Mouse (Mus musculus): ENCODE results near the gene Ttc29. TPM values are rescaled to one million over a fixed set of nuclear protein-coding genes. Genes with fewer than 3 reads are reported as not detected.

Ttc29 gene
- not detected in 2 replicates for polyA plus RNA-seq (2016; fragmentation: Nextera tagmentation; extraction: Ambion mirVana)

- H3K4me1 ChIP-seq = peaks cover 8% of the 10 kb centered on the region; the same call in 1 of the 2 replicates
- no peaks in the 10 kb centered on the region for H3K9me3 ChIP-seq
- peak within 1 kb of the TSS; percentile 33 for H3K4me2 ChIP-seq (replicated peaks)
- no peaks in the 10 kb centered on the region for H3K27me3 ChIP-seq
- no peaks in the 10 kb centered on the region for H3K36me3 ChIP-seq
- ATAC-seq (ENCODE audit: insufficient number of reproducible peaks, insufficient read depth, low FRiP score, low TSS enrichment) = peak; percentile 84; the same call in 1 of the 2 replicates
- H3K27ac ChIP-seq = no peak within 1 kb of the TSS
- no peak within 1 kb of the TSS for H3K4me3 ChIP-seq
- under 1% methylated on average over 11 of the region's 11 CpGs for WGBS
- no peak within 1 kb of the TSS for H3K9ac ChIP-seq
Measured at GRCm38 (mm10) chr8:78213074-78213473, at the start of gene Ttc29. Ttc29 (plus strand) TSS chr8:78213297.

- no peaks in the 10 kb centered on the region for H3K27me3 ChIP-seq
- no peak for ATAC-seq (ENCODE audit: insufficient number of reproducible peaks, insufficient read depth, low FRiP score, low TSS enrichment)
- no peaks in the 10 kb centered on the region for H3K9me3 ChIP-seq
- H3K4me3 ChIP-seq = no peak overlapping the region
- no peak overlapping the region for H3K4me2 ChIP-seq (replicated peaks)
- H3K4me1 ChIP-seq = no peaks in the 10 kb centered on the region
- no peak overlapping the region for H3K9ac ChIP-seq
- 94% methylated on average over 1 of the region's 1 CpGs for WGBS
- H3K36me3 ChIP-seq = no peaks in the 10 kb centered on the region
- no peak overlapping the region for H3K27ac ChIP-seq
Measured at GRCm38 (mm10) chr8:78171351-78171750, 41.7 kb upstream of the Ttc29 start.

GRCm38 (mm10) chr8:78182654-78183053 lies 30.4 kb upstream of the Ttc29 start:
- H3K9ac ChIP-seq = no peak overlapping the region
- WGBS = 77% methylated on average over 7 of the region's 7 CpGs
- no peaks in the 10 kb centered on the region for H3K9me3 ChIP-seq
- no peak overlapping the region for H3K27ac ChIP-seq
- H3K4me2 ChIP-seq (replicated peaks) = no peak overlapping the region
- no peaks in the 10 kb centered on the region for H3K4me1 ChIP-seq
- ATAC-seq (ENCODE audit: insufficient number of reproducible peaks, insufficient read depth, low FRiP score, low TSS enrichment) = no peak
- H3K36me3 ChIP-seq = no peaks in the 10 kb centered on the region
- H3K27me3 ChIP-seq = no peaks in the 10 kb centered on the region
- no peak overlapping the region for H3K4me3 ChIP-seq

- H3K27ac ChIP-seq = no peak overlapping the region
- no peaks in the 10 kb centered on the region for H3K27me3 ChIP-seq
- no peak overlapping the region for H3K4me3 ChIP-seq
- no peaks in the 10 kb centered on the region for H3K4me1 ChIP-seq
- no peaks in the 10 kb centered on the region for H3K9me3 ChIP-seq
- 84% methylated on average over 6 of the region's 6 CpGs for WGBS
- no peaks in the 10 kb centered on the region for H3K36me3 ChIP-seq
- no peak for ATAC-seq (ENCODE audit: insufficient number of reproducible peaks, insufficient read depth, low FRiP score, low TSS enrichment)
- no peak overlapping the region for H3K4me2 ChIP-seq (replicated peaks)
- no peak overlapping the region for H3K9ac ChIP-seq
Measured at GRCm38 (mm10) chr8:78183414-78183813, 29.7 kb upstream of the Ttc29 start.

- Histone ChIP-seq H3K36me3 (no peaks in the 10 kb centered on the region), H3K27ac (no peak overlapping the region), H3K9ac (no peak overlapping the region), H3K4me2 (replicated peaks) (no peak overlapping the region), H3K27me3 (no peaks in the 10 kb centered on the region), H3K4me3 (no peak overlapping the region), H3K9me3 (no peaks in the 10 kb centered on the region), H3K4me1 (no peaks in the 10 kb centered on the region)
- ATAC-seq (ENCODE audit: insufficient number of reproducible peaks, insufficient read depth, low FRiP score, low TSS enrichment) = no peak
Measured at GRCm38 (mm10) chr8:78187087-78187486, 26.0 kb upstream of the Ttc29 start.

GRCm38 (mm10) chr8:78204229-78204628 lies 8.9 kb upstream of the Ttc29 start:
- H3K27ac ChIP-seq = no peak overlapping the region
- no peak overlapping the region for H3K4me2 ChIP-seq (replicated peaks)
- 33% methylated on average over 5 of the region's 5 CpGs for WGBS
- ATAC-seq (ENCODE audit: insufficient number of reproducible peaks, insufficient read depth, low FRiP score, low TSS enrichment) = no peak
- H3K4me1 ChIP-seq = no peaks in the 10 kb centered on the region
- H3K27me3 ChIP-seq = no peaks in the 10 kb centered on the region
- H3K9ac ChIP-seq = no peak overlapping the region
- no peak overlapping the region for H3K4me3 ChIP-seq
- H3K36me3 ChIP-seq = no peaks in the 10 kb centered on the region
- H3K9me3 ChIP-seq = no peaks in the 10 kb centered on the region

GRCm38 (mm10) chr8:78210424-78210823 lies 2.7 kb upstream of the Ttc29 start:
- Histone ChIP-seq H3K36me3 (no peaks in the 10 kb centered on the region), H3K4me1 (peaks cover 8% of the 10 kb centered on the region; the same call in 1 of the 2 replicates), H3K27ac (no peak overlapping the region), H3K27me3 (no peaks in the 10 kb centered on the region), H3K4me3 (no peak overlapping the region), H3K9ac (no peak overlapping the region), H3K9me3 (no peaks in the 10 kb centered on the region), H3K4me2 (replicated peaks) (no peak overlapping the region)
- no peak for ATAC-seq (ENCODE audit: insufficient number of reproducible peaks, insufficient read depth, low FRiP score, low TSS enrichment)
- 77% methylated on average over 3 of the region's 3 CpGs for WGBS

GRCm38 (mm10) chr8:78214645-78215044 lies 1.5 kb downstream of the Ttc29 start:
- no peak for ATAC-seq (ENCODE audit: insufficient number of reproducible peaks, insufficient read depth, low FRiP score, low TSS enrichment)
- WGBS = 26% methylated on average over 3 of the region's 3 CpGs
- H3K4me3 ChIP-seq = no peak overlapping the region

GRCm38 (mm10) chr8:78226087-78226486 lies 13.0 kb downstream of the Ttc29 start:
- Histone ChIP-seq H3K9ac (no peak overlapping the region), H3K4me2 (replicated peaks) (no peak overlapping the region), H3K4me1 (no peaks in the 10 kb centered on the region), H3K4me3 (no peak overlapping the region), H3K27ac (no peak overlapping the region), H3K36me3 (no peaks in the 10 kb centered on the region), H3K27me3 (no peaks in the 10 kb centered on the region), H3K9me3 (no peaks in the 10 kb centered on the region)
- no peak for ATAC-seq (ENCODE audit: insufficient number of reproducible peaks, insufficient read depth, low FRiP score, low TSS enrichment)
- 68% methylated on average over 4 of the region's 4 CpGs for WGBS

More at GRCm38 (mm10) chr8:78214645-78215044, 1.5 kb downstream of the Ttc29 start:
- Histone ChIP-seq H3K9me3 (no peaks in the 10 kb centered on the region), H3K4me1 (peaks cover 8% of the 10 kb centered on the region; the same call in 1 of the 2 replicates), H3K36me3 (no peaks in the 10 kb centered on the region), H3K27me3 (no peaks in the 10 kb centered on the region), H3K4me2 (replicated peaks) (no peak overlapping the region), H3K9ac (no peak overlapping the region), H3K27ac (no peak overlapping the region)

GRCm38 (mm10) chr8:78230721-78231120 lies 17.6 kb downstream of the Ttc29 start:
- WGBS = 59% methylated on average over 2 of the region's 2 CpGs
- no peak overlapping the region for H3K4me2 ChIP-seq (replicated peaks)
- no peak overlapping the region for H3K27ac ChIP-seq
- no peak overlapping the region for H3K9ac ChIP-seq
- H3K4me3 ChIP-seq = no peak overlapping the region
- no peak for ATAC-seq (ENCODE audit: insufficient number of reproducible peaks, insufficient read depth, low FRiP score, low TSS enrichment)
- H3K9me3 ChIP-seq = no peaks in the 10 kb centered on the region
- H3K36me3 ChIP-seq = no peaks in the 10 kb centered on the region
- H3K27me3 ChIP-seq = no peaks in the 10 kb centered on the region
- H3K4me1 ChIP-seq = no peaks in the 10 kb centered on the region

- Histone ChIP-seq H3K4me1 (no peaks in the 10 kb centered on the region), H3K9me3 (no peaks in the 10 kb centered on the region), H3K36me3 (no peaks in the 10 kb centered on the region), H3K4me2 (replicated peaks) (peak overlapping the region; percentile 22; the same call in 1 of the 2 replicates), H3K27ac (no peak overlapping the region), H3K9ac (no peak overlapping the region), H3K4me3 (no peak overlapping the region), H3K27me3 (no peaks in the 10 kb centered on the region)
- WGBS = 36% methylated on average over 14 of the region's 14 CpGs
- no peak for ATAC-seq (ENCODE audit: insufficient number of reproducible peaks, insufficient read depth, low FRiP score, low TSS enrichment)
Measured at GRCm38 (mm10) chr8:78232870-78233707, 20.0 kb downstream of the Ttc29 start.

GRCm38 (mm10) chr8:78233708-78234201 lies 20.7 kb downstream of the Ttc29 start:
- Histone ChIP-seq H3K9me3 (no peaks in the 10 kb centered on the region), H3K4me3 (no peak overlapping the region), H3K4me1 (no peaks in the 10 kb centered on the region), H3K4me2 (replicated peaks) (no peak overlapping the region), H3K9ac (no peak overlapping the region), H3K36me3 (no peaks in the 10 kb centered on the region), H3K27me3 (no peaks in the 10 kb centered on the region), H3K27ac (no peak overlapping the region)
- no peak for ATAC-seq (ENCODE audit: insufficient number of reproducible peaks, insufficient read depth, low FRiP score, low TSS enrichment)
- 76% methylated on average over 7 of the region's 7 CpGs for WGBS

Measured in embryonic facial prominence, embryonic 12.5 days (tissue).